Mouse (Mus musculus): ENCODE measurements around the gene 4833423E24Rik. TPM values are rescaled to one million over a fixed set of nuclear protein-coding genes. Genes with fewer than 3 reads are reported as not detected.

4833423E24Rik gene
- polyA plus RNA-seq (2014; fragmentation: Nextera tagmentation; extraction: Ambion mirVana): not detected in 2 replicates

GRCm38 (mm10) chr2:85518879-85519278 is at the start of gene 4833423E24Rik:
4833423E24Rik (minus strand) TSS chr2:85519024.
- no peak within 1 kb of the TSS for H3K4me3 ChIP-seq (ENCODE audit: low read length)
- ATAC-seq (ENCODE audit: low FRiP score, low TSS enrichment): no peak
- 34% methylated on average over 4 of the region's 4 CpGs for WGBS
- H3K4me1 ChIP-seq (ENCODE audit: control insufficient read depth, insufficient read depth, low read length): no peaks in the 10 kb centered on the region
- no peaks in the 10 kb centered on the region for H3K27me3 ChIP-seq (ENCODE audit: control insufficient read depth, insufficient read depth, low read length)
- no peaks in the 10 kb centered on the region for H3K9me3 ChIP-seq (ENCODE audit: control insufficient read depth, low read length)
- no peaks in the 10 kb centered on the region for H3K36me3 ChIP-seq (ENCODE audit: control insufficient read depth, insufficient read depth, low read length)
- H3K9ac ChIP-seq (ENCODE audit: low read depth, low read length): no peak within 1 kb of the TSS
- no peak within 1 kb of the TSS for H3K27ac ChIP-seq (ENCODE audit: low read depth, low read length)
- no peak within 1 kb of the TSS for H3K4me2 ChIP-seq (replicated peaks; ENCODE audit: low read depth, low read length)

GRCm38 (mm10) chr2:85561187-85561586 is 42.4 kb upstream of the 4833423E24Rik start:
- H3K27ac ChIP-seq (ENCODE audit: low read depth, low read length): no peak overlapping the region
- 21% methylated on average over 4 of the region's 4 CpGs for WGBS
- peak; percentile 46; the same call in 1 of the 2 replicates for ATAC-seq (ENCODE audit: low FRiP score, low TSS enrichment)
- no peak overlapping the region for H3K4me3 ChIP-seq (ENCODE audit: low read length)
- H3K4me1 ChIP-seq (ENCODE audit: control insufficient read depth, insufficient read depth, low read length): no peaks in the 10 kb centered on the region
- H3K9ac ChIP-seq (ENCODE audit: low read depth, low read length): no peak overlapping the region
- no peaks in the 10 kb centered on the region for H3K9me3 ChIP-seq (ENCODE audit: control insufficient read depth, low read length)
- H3K4me2 ChIP-seq (replicated peaks; ENCODE audit: low read depth, low read length): no peak overlapping the region
- H3K27me3 ChIP-seq (ENCODE audit: control insufficient read depth, insufficient read depth, low read length): no peaks in the 10 kb centered on the region
- no peaks in the 10 kb centered on the region for H3K36me3 ChIP-seq (ENCODE audit: control insufficient read depth, insufficient read depth, low read length)

- Histone ChIP-seq H3K9ac (ENCODE audit: low read depth, low read length) (no peak overlapping the region), H3K27me3 (ENCODE audit: control insufficient read depth, insufficient read depth, low read length) (no peaks in the 10 kb centered on the region), H3K4me3 (ENCODE audit: low read length) (no peak overlapping the region), H3K36me3 (ENCODE audit: control insufficient read depth, insufficient read depth, low read length) (no peaks in the 10 kb centered on the region), H3K9me3 (ENCODE audit: control insufficient read depth, low read length) (no peaks in the 10 kb centered on the region), H3K27ac (ENCODE audit: low read depth, low read length) (no peak overlapping the region), H3K4me2 (replicated peaks; ENCODE audit: low read depth, low read length) (no peak overlapping the region), H3K4me1 (ENCODE audit: control insufficient read depth, insufficient read depth, low read length) (no peaks in the 10 kb centered on the region)
- 67% methylated on average over 4 of the region's 4 CpGs for WGBS
- ATAC-seq (ENCODE audit: low FRiP score, low TSS enrichment): no peak
Measured at GRCm38 (mm10) chr2:85560226-85560625, 41.4 kb upstream of the 4833423E24Rik start.

- ATAC-seq (ENCODE audit: low FRiP score, low TSS enrichment): no peak
- H3K9me3 ChIP-seq (ENCODE audit: control insufficient read depth, low read length): no peaks in the 10 kb centered on the region
- H3K36me3 ChIP-seq (ENCODE audit: control insufficient read depth, insufficient read depth, low read length): no peaks in the 10 kb centered on the region
Measured at GRCm38 (mm10) chr2:85554806-85555205, 36.0 kb upstream of the 4833423E24Rik start.

GRCm38 (mm10) chr2:85533934-85534333 is 15.1 kb upstream of the 4833423E24Rik start:
- H3K4me2 ChIP-seq (replicated peaks; ENCODE audit: low read depth, low read length): no peak overlapping the region
- no peaks in the 10 kb centered on the region for H3K36me3 ChIP-seq (ENCODE audit: control insufficient read depth, insufficient read depth, low read length)
- no peak for ATAC-seq (ENCODE audit: low FRiP score, low TSS enrichment)
- no peaks in the 10 kb centered on the region for H3K9me3 ChIP-seq (ENCODE audit: control insufficient read depth, low read length)
- H3K4me1 ChIP-seq (ENCODE audit: control insufficient read depth, insufficient read depth, low read length): no peaks in the 10 kb centered on the region
- no peak overlapping the region for H3K4me3 ChIP-seq (ENCODE audit: low read length)
- no peak overlapping the region for H3K9ac ChIP-seq (ENCODE audit: low read depth, low read length)
- no peak overlapping the region for H3K27ac ChIP-seq (ENCODE audit: low read depth, low read length)
- no peaks in the 10 kb centered on the region for H3K27me3 ChIP-seq (ENCODE audit: control insufficient read depth, insufficient read depth, low read length)
- 69% methylated on average over 1 of the region's 1 CpGs for WGBS

More at GRCm38 (mm10) chr2:85554806-85555205, 36.0 kb upstream of the 4833423E24Rik start:
- no peak overlapping the region for H3K4me3 ChIP-seq (ENCODE audit: low read length)
- no peaks in the 10 kb centered on the region for H3K27me3 ChIP-seq (ENCODE audit: control insufficient read depth, insufficient read depth, low read length)
- no peak overlapping the region for H3K4me2 ChIP-seq (replicated peaks; ENCODE audit: low read depth, low read length)
- no peaks in the 10 kb centered on the region for H3K4me1 ChIP-seq (ENCODE audit: control insufficient read depth, insufficient read depth, low read length)
- H3K9ac ChIP-seq (ENCODE audit: low read depth, low read length): no peak overlapping the region
- no peak overlapping the region for H3K27ac ChIP-seq (ENCODE audit: low read depth, low read length)
- 62% methylated on average over 1 of the region's 1 CpGs for WGBS

GRCm38 (mm10) chr2:85532082-85532778 is 13.4 kb upstream of the 4833423E24Rik start:
- H3K4me3 ChIP-seq (ENCODE audit: low read length): no peak overlapping the region
- H3K4me1 ChIP-seq (ENCODE audit: control insufficient read depth, insufficient read depth, low read length): no peaks in the 10 kb centered on the region
- no peaks in the 10 kb centered on the region for H3K27me3 ChIP-seq (ENCODE audit: control insufficient read depth, insufficient read depth, low read length)
- H3K9ac ChIP-seq (ENCODE audit: low read depth, low read length): no peak overlapping the region
- WGBS: 89% methylated on average over 2 of the region's 2 CpGs
- no peaks in the 10 kb centered on the region for H3K36me3 ChIP-seq (ENCODE audit: control insufficient read depth, insufficient read depth, low read length)
- H3K9me3 ChIP-seq (ENCODE audit: control insufficient read depth, low read length): no peaks in the 10 kb centered on the region
- no peak overlapping the region for H3K4me2 ChIP-seq (replicated peaks; ENCODE audit: low read depth, low read length)
- no peak for ATAC-seq (ENCODE audit: low FRiP score, low TSS enrichment)
- no peak overlapping the region for H3K27ac ChIP-seq (ENCODE audit: low read depth, low read length)

- H3K9me3 ChIP-seq (ENCODE audit: control insufficient read depth, low read length): no peaks in the 10 kb centered on the region
- no peaks in the 10 kb centered on the region for H3K27me3 ChIP-seq (ENCODE audit: control insufficient read depth, insufficient read depth, low read length)
- H3K36me3 ChIP-seq (ENCODE audit: control insufficient read depth, insufficient read depth, low read length): no peaks in the 10 kb centered on the region
- no peak overlapping the region for H3K4me2 ChIP-seq (replicated peaks; ENCODE audit: low read depth, low read length)
- H3K4me3 ChIP-seq (ENCODE audit: low read length): no peak overlapping the region
- H3K9ac ChIP-seq (ENCODE audit: low read depth, low read length): no peak overlapping the region
- no peaks in the 10 kb centered on the region for H3K4me1 ChIP-seq (ENCODE audit: control insufficient read depth, insufficient read depth, low read length)
- no peak for ATAC-seq (ENCODE audit: low FRiP score, low TSS enrichment)
- no peak overlapping the region for H3K27ac ChIP-seq (ENCODE audit: low read depth, low read length)
- 86% methylated on average over 2 of the region's 2 CpGs for WGBS
Measured at GRCm38 (mm10) chr2:85522859-85523489, 4.2 kb upstream of the 4833423E24Rik start.

GRCm38 (mm10) chr2:85518292-85518691 is 532 bp downstream of the 4833423E24Rik start:
- Histone ChIP-seq H3K4me1 (ENCODE audit: control insufficient read depth, insufficient read depth, low read length) (no peaks in the 10 kb centered on the region), H3K27me3 (ENCODE audit: control insufficient read depth, insufficient read depth, low read length) (no peaks in the 10 kb centered on the region), H3K4me3 (ENCODE audit: low read length) (no peak overlapping the region), H3K4me2 (replicated peaks; ENCODE audit: low read depth, low read length) (no peak overlapping the region), H3K9me3 (ENCODE audit: control insufficient read depth, low read length) (no peaks in the 10 kb centered on the region), H3K36me3 (ENCODE audit: control insufficient read depth, insufficient read depth, low read length) (no peaks in the 10 kb centered on the region), H3K9ac (ENCODE audit: low read depth, low read length) (no peak overlapping the region), H3K27ac (ENCODE audit: low read depth, low read length) (no peak overlapping the region)
- 94% methylated on average over 7 of the region's 10 CpGs for WGBS
- ATAC-seq (ENCODE audit: low FRiP score, low TSS enrichment): no peak

GRCm38 (mm10) chr2:85510376-85510775 is 8.4 kb downstream of the 4833423E24Rik start:
- no peaks in the 10 kb centered on the region for H3K4me1 ChIP-seq (ENCODE audit: control insufficient read depth, insufficient read depth, low read length)
- no peak for ATAC-seq (ENCODE audit: low FRiP score, low TSS enrichment)
- no peaks in the 10 kb centered on the region for H3K36me3 ChIP-seq (ENCODE audit: control insufficient read depth, insufficient read depth, low read length)
- no peaks in the 10 kb centered on the region for H3K9me3 ChIP-seq (ENCODE audit: control insufficient read depth, low read length)
- H3K27me3 ChIP-seq (ENCODE audit: control insufficient read depth, insufficient read depth, low read length): no peaks in the 10 kb centered on the region
- H3K4me2 ChIP-seq (replicated peaks; ENCODE audit: low read depth, low read length): no peak overlapping the region
- H3K4me3 ChIP-seq (ENCODE audit: low read length): no peak overlapping the region
- 85% methylated on average over 3 of the region's 3 CpGs for WGBS
- no peak overlapping the region for H3K27ac ChIP-seq (ENCODE audit: low read depth, low read length)
- no peak overlapping the region for H3K9ac ChIP-seq (ENCODE audit: low read depth, low read length)
